Mouse (Mus musculus) ES-E14 (cell line): ENCODE results near the gene Ptprn2.
"Not testable (repeated sequence)": the region's sequence is repeated elsewhere in the genome, so short reads cannot be mapped to it uniquely, and the experiment has no call there.

Source experiments
- CHD2 ChIP-seq: IDR thresholded peaks from 2 replicates; pipeline ENCODE4 v1.6.1; 2014; ENCODE audit warnings: mild to moderate bottlenecking, low read depth, low read length, inconsistent platforms
- HCFC1 ChIP-seq: IDR thresholded peaks from 2 replicates; pipeline ENCODE4 v1.6.1; 2012; ENCODE audit warnings: low read length, inconsistent platforms, borderline replicate concordance; ENCODE audit not compliant: insufficient read depth
- MAFK ChIP-seq: IDR thresholded peaks from 2 replicates; pipeline ENCODE4 v1.6.1; 2014; ENCODE audit warnings: mild to moderate bottlenecking, low read depth, low read length, inconsistent platforms; ENCODE audit not compliant: insufficient read depth
- ZC3H11A ChIP-seq: IDR thresholded peaks from 2 replicates; pipeline ENCODE4 v1.6.1; 2012; ENCODE audit warnings: low read depth, mild to moderate bottlenecking, inconsistent platforms, low read length, borderline replicate concordance
- ZNF384 ChIP-seq: IDR thresholded peaks from 2 replicates; pipeline ENCODE4 v1.6.1; 2012; ENCODE audit warnings: low read depth, low read length, inconsistent platforms

GRCm38 (mm10) chr12:116577917-116578316 lies 92.4 kb downstream of the Ptprn2 start:
- TF ChIP-seq ZNF384, HCFC1, MAFK, CHD2, ZC3H11A: not testable (repeated sequence)
